Mouse (Mus musculus) thymus, adult 2 months (tissue): ENCODE measurements around the gene Klf3.

Source experiments
- CTCF ChIP-seq: fragments of 200-500 bp; IDR thresholded peaks from 2 replicates; pipeline ENCODE4 v1.5.1; 2012; ENCODE audit warnings: mild to moderate bottlenecking, control low read depth, low read length, moderate library complexity, borderline replicate concordance; ENCODE audit not compliant: control insufficient read depth, poor library complexity, insufficient read depth; ENCODE audit errors: extremely low read depth
- POLR2A ChIP-seq: fragments of 200-500 bp; IDR thresholded peaks from 2 replicates; pipeline ENCODE4 v1.6.1; 2012; ENCODE audit warnings: mild to moderate bottlenecking, low read length, control low read depth, moderate library complexity; ENCODE audit not compliant: control insufficient read depth, poor library complexity, insufficient read depth; ENCODE audit errors: extremely low read depth

- TF ChIP-seq CTCF (no peak), POLR2A (no peak)
Measured at GRCm38 (mm10) chr5:64847305-64847704, 44.1 kb downstream of the Klf3 start.
